18 mouse cellular contexts compared by ENCODE assay signal in genomic region chr4:143108552-143108951, GRCm38 (mm10).
A peak's percentile ranks its signal among the peaks of the same experiment; 100 is the strongest.
DNase-seq lines count a peak whose midpoint lies in the region; ATAC-seq lines count a peak whose summit lies in the region.
"Had no signal": no experiment of that assay in that cellular context is flagged by ENCODE, and none has a peak within 500 bp of the region (broad histone marks: within the 10 kb centered on the region; RNA-seq: fewer than 3 reads in every experiment).

No protein-coding gene starts in this region.

- peaks cover 13% of the 10 kb centered on the region for H3K36me3 ChIP-seq in midbrain, embryonic 11.5 days (ENCODE audit: control insufficient read depth, insufficient read depth, low read length)
- peaks cover 50% of the 10 kb centered on the region for H3K36me3 ChIP-seq in midbrain, embryonic 10.5 days

- peak; percentile 41; the same call in 1 of the 2 replicates for ATAC-seq in midbrain, embryonic 11.5 days (ENCODE audit: low FRiP score)
- ATAC-seq: forebrain, postnatal 0 days had no signal

- H3K27ac ChIP-seq in midbrain, embryonic 11.5 days (ENCODE audit: low read depth, low read length), result no peak overlapping the region
- no peak overlapping the region; the same call in 1 of the 2 replicates for H3K27ac ChIP-seq in midbrain, embryonic 10.5 days (replicated peaks)
- H3K27ac ChIP-seq: heart, adult 2 months; heart, embryonic 15.5 days; liver, embryonic 15.5 days had no signal

- H3K4me2 ChIP-seq in midbrain, embryonic 11.5 days, result no peak overlapping the region
- H3K4me2 ChIP-seq: heart, embryonic 15.5 days; liver, embryonic 15.5 days had no signal

- H3K9ac ChIP-seq in midbrain, embryonic 11.5 days (ENCODE audit: low read length), result no peak overlapping the region
- H3K9ac ChIP-seq: forebrain, postnatal 0 days; heart, embryonic 15.5 days; liver, embryonic 15.5 days had no signal

- WGBS in midbrain, embryonic 11.5 days, result 67% methylated on average over 9 of the region's 9 CpGs
- WGBS in midbrain, embryonic 10.5 days, result 62% methylated on average over 9 of the region's 9 CpGs

- no peak overlapping the region for H3K4me3 ChIP-seq in midbrain, embryonic 11.5 days (ENCODE audit: low read depth, low read length)
- no peak overlapping the region for H3K4me3 ChIP-seq in midbrain, embryonic 10.5 days
- H3K4me3 ChIP-seq: heart, adult 2 months; heart, embryonic 15.5 days; liver, embryonic 15.5 days had no signal

- no peak for DNase-seq in midbrain, embryonic 11.5 days (ENCODE audit: low spot score, missing footprints)
- no peak for DNase-seq in midbrain, embryonic 10.5 days (ENCODE audit: low spot score)
- DNase-seq in embryo, embryonic 9.5 days (ENCODE audit: extremely low spot score), result peak; percentile 33
- DNase-seq in kidney, adult 8-10 months, result peak; percentile 25 to 29
- peak; percentile 53 to 57 for DNase-seq in kidney, postnatal 36 days
- no peak for DNase-seq in cerebellum, postnatal 4 days (ENCODE audit: low spot score in 2 of 2)
- DNase-seq in spleen, postnatal 36 days (ENCODE audit: low spot score in 2 of 2), result no peak
- no peak for DNase-seq in urinary bladder, postnatal 4 days (ENCODE audit: low spot score in 2 of 2)
- DNase-seq: cerebellum, postnatal 10 days; forebrain, postnatal 0 days; gastrocnemius, postnatal 10 days; heart, adult 2 months; lung, postnatal 14 days; right cerebral cortex, postnatal 4 days; thymus, postnatal 4 days had no signal

- H3K4me1 ChIP-seq in midbrain, embryonic 11.5 days (ENCODE audit: control insufficient read depth, insufficient read depth, low read length), result no peaks in the 10 kb centered on the region; the same call in 1 of the 2 replicates
- H3K4me1 ChIP-seq in midbrain, embryonic 10.5 days, result peaks cover 23% of the 10 kb centered on the region
- H3K4me1 ChIP-seq: heart, embryonic 15.5 days had no signal

- no peaks in the 10 kb centered on the region for H3K9me3 ChIP-seq in midbrain, embryonic 11.5 days (ENCODE audit: control insufficient read depth, low read length)
- H3K9me3 ChIP-seq in midbrain, embryonic 10.5 days (replicated peaks), result no peaks in the 10 kb centered on the region
- H3K9me3 ChIP-seq: heart, embryonic 15.5 days; liver, embryonic 15.5 days; megakaryocyte, embryonic 14.5 days had no signal

- H3K27me3 ChIP-seq in midbrain, embryonic 11.5 days (ENCODE audit: control insufficient read depth, insufficient read depth, low read length), result no peaks in the 10 kb centered on the region
- peaks cover 5% of the 10 kb centered on the region; the same call in 1 of the 2 replicates for H3K27me3 ChIP-seq in midbrain, embryonic 10.5 days (ENCODE audit: low read depth, poor library complexity, severe bottlenecking)
- H3K27me3 ChIP-seq: heart, embryonic 15.5 days; liver, embryonic 15.5 days; megakaryocyte, embryonic 14.5 days had no signal

Comparison
In these comparisons a context has a peak if more than half of its experiments do, and no peak if none do; other contexts are left out.
1. DNase-seq: peak in embryo, embryonic 9.5 days (single experiment), kidney, adult 8-10 months (2 of 2) and kidney, postnatal 36 days (2 of 2); none in midbrain, embryonic 11.5 days (single experiment), midbrain, embryonic 10.5 days (single experiment), cerebellum, postnatal 4 days (0 of 2), spleen, postnatal 36 days (0 of 2) and urinary bladder, postnatal 4 days (0 of 2).